Mouse (Mus musculus) CD4-positive, CD25-positive, alpha-beta regulatory T cell, adult 2 months (primary cell): ENCODE data around the gene Ptges3.

Source experiments
- DNase-seq: peaks from one replicate; pipeline ENCODE4 v3.0.0-alpha.2; 2012; ENCODE audit warnings: low read depth, low spot score

Ptges3 gene

GRCm38 (mm10) chr10:128092506-128093495 lies 34.0 kb downstream of the Ptges3 start:
- DNase-seq, result peak; percentile 79

DNA sequence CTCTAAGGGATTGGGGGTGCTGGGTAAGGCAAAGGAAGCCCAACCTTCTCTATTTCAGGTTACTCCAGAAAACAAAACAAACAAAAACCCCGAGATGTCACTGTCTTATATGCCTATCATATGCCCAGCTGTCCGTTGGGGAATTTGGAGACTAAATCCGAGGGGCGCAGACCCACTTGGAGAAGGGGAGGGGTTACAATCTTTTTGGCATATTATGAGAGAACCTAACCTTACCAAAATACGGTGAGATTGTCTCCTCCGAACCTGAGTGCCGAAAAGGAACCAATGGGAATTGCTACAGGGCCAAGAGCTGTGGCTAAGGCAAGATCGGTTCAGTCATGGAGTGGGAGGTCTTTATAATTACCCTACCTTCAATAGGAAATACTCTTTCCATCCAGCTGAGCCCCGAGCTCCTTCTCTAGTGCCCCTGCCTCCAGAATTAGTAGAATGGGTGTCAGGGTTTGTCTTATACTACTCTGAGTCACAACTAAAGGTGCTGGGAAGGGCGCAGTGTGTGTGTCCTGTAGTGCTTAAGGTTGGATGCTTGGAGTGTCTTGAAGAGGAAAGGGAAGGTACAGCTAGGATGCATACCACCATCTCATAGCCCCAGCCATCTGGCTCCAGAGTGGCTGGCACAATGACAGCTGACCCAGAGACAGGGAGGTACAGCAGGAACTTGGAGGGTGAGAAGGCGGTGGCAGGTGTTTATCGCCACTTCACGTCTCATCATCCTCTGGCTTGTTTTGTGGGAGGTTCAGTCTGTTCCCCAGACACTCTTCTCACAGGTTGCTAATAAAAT lies 34.9 kb downstream of the Ptges3 start:
- DNase-seq, result peak; percentile 54

DNA sequence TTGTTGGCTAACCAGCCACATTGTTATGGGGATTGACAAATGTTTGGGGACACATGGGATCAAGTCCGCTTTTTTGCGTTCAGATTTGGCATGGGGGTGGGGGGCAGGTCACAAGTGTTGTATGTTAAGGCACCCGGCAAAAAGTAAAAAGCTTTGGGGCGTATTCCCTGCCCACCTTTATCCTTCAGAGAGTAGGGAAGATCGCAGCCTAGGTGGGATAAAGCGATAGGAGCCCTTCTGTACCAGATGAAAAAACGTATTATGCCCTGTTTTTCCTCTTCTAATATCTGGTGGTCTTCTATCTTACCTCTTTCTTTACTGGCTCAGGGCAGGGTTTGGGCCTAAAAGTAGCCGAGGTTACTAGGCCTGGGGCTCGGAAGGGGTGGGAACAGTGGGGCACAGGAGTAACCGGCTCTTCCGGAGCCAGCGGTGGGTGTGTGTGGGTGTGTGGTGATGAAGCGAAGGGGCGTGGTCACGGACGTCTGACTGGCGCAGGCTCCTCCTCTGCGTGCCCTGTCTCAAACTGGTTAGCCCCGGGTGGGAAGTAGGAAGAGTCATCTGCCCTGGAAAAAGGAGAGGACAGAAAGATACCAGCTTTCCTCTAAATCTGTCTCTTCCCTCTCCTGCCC lies 35.7 kb downstream of the Ptges3 start:
- DNase-seq, result peak; percentile 95

- no peak for DNase-seq
Observed at GRCm38 (mm10) chr10:128095003-128095636, 36.4 kb downstream of the Ptges3 start.

- no peak for DNase-seq
Observed at GRCm38 (mm10) chr10:128096313-128096692, 37.5 kb downstream of the Ptges3 start.

- peak; percentile 91 for DNase-seq
Observed at GRCm38 (mm10) chr10:128096693-128097586, 38.2 kb downstream of the Ptges3 start.

GRCm38 (mm10) chr10:128097587-128097971 lies 38.8 kb downstream of the Ptges3 start:
- peak; percentile 69 for DNase-seq

- no peak for DNase-seq
Observed at GRCm38 (mm10) chr10:128110103-128110761, 51.5 kb downstream of the Ptges3 start.

DNA sequence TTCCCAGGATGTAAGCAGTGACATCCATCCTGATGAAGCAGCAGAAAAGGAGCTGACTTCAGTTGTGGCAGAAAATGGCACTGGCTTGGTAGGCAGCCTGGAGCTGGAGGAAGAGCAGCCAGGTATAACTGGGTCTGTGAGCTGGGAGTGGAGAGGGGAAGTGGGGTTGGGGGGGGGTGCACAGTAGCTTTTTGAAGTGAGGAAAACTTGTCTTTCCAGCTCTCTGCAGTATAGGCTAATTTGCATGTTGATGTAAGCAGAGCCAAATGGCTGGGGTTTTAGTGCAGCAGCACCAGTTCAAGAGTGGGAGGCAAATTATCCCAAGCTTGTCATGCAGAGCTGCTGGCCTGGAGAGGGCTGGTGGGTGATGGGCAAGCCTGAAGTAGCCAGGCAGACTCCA lies 52.5 kb downstream of the Ptges3 start:
- DNase-seq, result no peak

DNA sequence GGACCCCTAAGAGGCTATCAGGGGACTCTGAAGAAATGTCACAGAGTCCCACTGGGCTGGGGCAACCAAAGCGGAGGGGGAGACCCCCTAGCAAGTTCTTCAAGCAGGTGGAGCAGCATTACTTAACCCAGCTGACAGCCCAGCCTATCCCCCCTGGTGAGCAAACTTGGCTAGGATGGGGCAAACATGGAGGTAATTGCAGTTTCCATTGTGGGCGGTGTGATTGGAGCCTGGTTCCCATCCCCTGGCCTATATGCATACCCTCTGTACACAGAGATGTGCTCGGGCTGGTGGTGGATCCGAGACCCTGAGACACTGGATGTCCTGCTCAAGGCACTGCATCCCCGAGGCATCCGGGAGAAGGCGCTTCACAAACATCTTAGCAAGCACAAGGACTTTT lies 65.1 kb downstream of the Ptges3 start:
- DNase-seq, result no peak

DNA sequence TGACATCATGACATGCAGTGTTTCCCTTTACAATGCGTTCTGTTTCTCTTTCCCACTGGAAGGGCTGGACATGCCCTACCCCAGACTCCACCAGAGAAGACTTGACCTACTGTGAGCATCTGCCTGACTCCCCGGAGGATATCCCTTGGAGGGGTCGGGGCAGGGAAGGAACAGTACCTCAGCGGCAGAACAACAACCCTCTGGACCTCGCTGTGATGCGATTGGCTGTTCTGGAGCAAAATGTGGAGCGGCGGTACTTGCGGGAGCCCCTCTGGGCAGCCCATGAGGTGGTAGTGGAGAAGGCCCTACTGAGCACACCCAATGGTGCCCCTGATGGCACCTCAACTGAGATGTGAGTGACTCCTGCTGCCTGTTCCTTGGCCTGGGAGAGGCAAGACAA lies 66.1 kb downstream of the Ptges3 start:
- DNase-seq, result no peak

DNA sequence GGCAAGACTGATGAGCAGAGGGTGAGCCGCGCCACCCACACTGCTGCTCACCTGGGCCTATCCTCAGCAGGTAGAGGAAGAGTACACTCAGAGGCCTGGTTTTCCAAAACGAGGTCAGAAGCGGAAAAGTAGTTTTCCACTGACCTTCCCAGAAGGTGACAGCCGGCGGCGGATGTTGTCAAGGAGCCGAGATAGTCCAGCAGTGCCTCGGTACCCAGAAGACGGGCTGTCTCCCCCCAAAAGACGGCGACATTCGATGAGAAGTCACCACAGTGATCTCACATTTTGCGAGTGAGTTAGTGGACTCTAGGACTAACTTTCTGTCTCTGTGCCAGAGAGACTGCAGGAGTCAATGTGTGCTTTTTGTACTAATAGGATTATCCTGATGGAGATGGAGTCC lies 67.2 kb downstream of the Ptges3 start:
- no peak for DNase-seq
